Mouse (Mus musculus): ENCODE measurements around the gene Drg2.

- TF ChIP-seq CTCF (IDR thresholded peaks at IDR 0.05; ENCODE audit: low read depth, low read length), result no peak
- no peak for TF ChIP-seq EP300 (IDR thresholded peaks at IDR 0.05; ENCODE audit: insufficient read depth, low read depth, low read length)
- TF ChIP-seq POLR2A (IDR thresholded peaks at IDR 0.05; ENCODE audit: insufficient read depth, low read length), result no peak
Observed at GRCm38 (mm10) chr11:60433501-60433900, 20.9 kb upstream of the Drg2 start.

Data from ES-Bruce4 (cell line).